Mouse (Mus musculus): ENCODE measurements around the gene Smdt1.

- TF ChIP-seq CTCF (IDR thresholded peaks at IDR 0.05 in 2 of 3, conservative IDR thresholded peaks at IDR 0.05 in 1 of 3; ENCODE audit: control insufficient read depth in 1 of 3, insufficient read depth in 1 of 3, low read depth in 2 of 3, low read length in 3 of 3, poor library complexity in 1 of 3, severe bottlenecking in 1 of 3) = 0 out of 6 replicates have a peak, but pooled peaks of 1 of the 3 experiments have one; percentile 9
- 0 out of 2 replicates have a peak, but pooled peaks have one; percentile 41 for TF ChIP-seq MAX (IDR thresholded peaks at IDR 0.05; ENCODE audit: low read length)
- no peak for TF ChIP-seq ZNF384 (IDR thresholded peaks at IDR 0.05; ENCODE audit: low read depth, low read length)
- peak in 1 of 2 experiments; percentile 61; a peak in 2 of 4 replicates for TF ChIP-seq POLR2A (IDR thresholded peaks at IDR 0.05; ENCODE audit: control insufficient read depth in 1 of 2, insufficient read depth in 1 of 2, low read depth in 1 of 2, low read length in 2 of 2, poor library complexity in 1 of 2)
- TF ChIP-seq UBTF (IDR thresholded peaks at IDR 0.05; ENCODE audit: borderline replicate concordance, insufficient read depth, low read depth, low read length) = no peak
- no peak for TF ChIP-seq E2F4 (IDR thresholded peaks at IDR 0.05; ENCODE audit: borderline replicate concordance, low read depth, low read length)
- TF ChIP-seq MYC (IDR thresholded peaks at IDR 0.05; ENCODE audit: low read depth, low read length) = no peak
- TF ChIP-seq USF1 (IDR thresholded peaks at IDR 0.05; ENCODE audit: low read depth, low read length) = peak; percentile 70
- no peak for TF ChIP-seq EP300 (IDR thresholded peaks at IDR 0.05; ENCODE audit: low read depth in 1 of 2, low read length in 2 of 2)
- no peak for TF ChIP-seq TAL1 (IDR thresholded peaks at IDR 0.05; ENCODE audit: low read length)
- no peak for TF ChIP-seq POLR2AphosphoS2 (IDR thresholded peaks at IDR 0.05; ENCODE audit: low read length)
- no peak for TF ChIP-seq MAFK (IDR thresholded peaks at IDR 0.05; ENCODE audit: borderline replicate concordance, low read depth, low read length)
Observed at GRCm38 (mm10) chr15:82338593-82339112, at the start of gene Smdt1, which contains the start of the genes Naga and Pheta2.
